Mouse (Mus musculus) embryonic facial prominence, embryonic 12.5 days (tissue): ENCODE results near the gene Prr3. TPM values are rescaled to one million over a fixed set of nuclear protein-coding genes. Genes with fewer than 3 reads are reported as not detected.

ENCODE experiments used
- ATAC-seq: fragments of 200-750 bp; cut with Nextera tagmentation; 2 replicates; pipeline ENCODE4 v1.8.0; 2017; ENCODE audit not compliant: insufficient number of reproducible peaks, insufficient read depth, low FRiP score, low TSS enrichment
- H3K27ac ChIP-seq: fragments of 300-500 bp; sonication (generic); 2 replicates; pipeline ENCODE4 v1.5.1; 2016; ENCODE audit warnings: mild to moderate bottlenecking
- H3K27me3 ChIP-seq: fragments of 300-500 bp; sonication (generic); 2 replicates; pipeline ENCODE4 v1.6.1; 2016; ENCODE audit warnings: mild to moderate bottlenecking, moderate library complexity
- H3K36me3 ChIP-seq: fragments of 300-500 bp; sonication (generic); 2 replicates; pipeline ENCODE4 v1.6.1; 2016; ENCODE audit warnings: mild to moderate bottlenecking
- H3K4me1 ChIP-seq: fragments of 300-500 bp; sonication (generic); 2 replicates; pipeline ENCODE4 v1.6.1; 2016
- H3K4me2 ChIP-seq: fragments of 300-500 bp; sonication (generic); replicated peaks from 2 replicates; pipeline ENCODE4 v1.6.1; 2016; ENCODE audit warnings: mild to moderate bottlenecking, moderate library complexity
- H3K4me3 ChIP-seq: fragments of 300-500 bp; sonication (generic); 2 replicates; pipeline ENCODE4 v1.5.1; 2016; ENCODE audit warnings: mild to moderate bottlenecking
- H3K9ac ChIP-seq: fragments of 300-500 bp; sonication (generic); 2 replicates; pipeline ENCODE4 v1.6.1; 2016; ENCODE audit warnings: mild to moderate bottlenecking, moderate library complexity
- H3K9me3 ChIP-seq: fragments of 300-500 bp; sonication (generic); 2 replicates; pipeline ENCODE4 v1.6.1; 2016; ENCODE audit warnings: mild to moderate bottlenecking, moderate library complexity
- WGBS: fragments of 180-500 bp; shearing (Covaris S2); methylation state at CpG from one replicate; pipeline ENCODE4 v1.1.7; 2016; 5-methylcytosine and 5-hydroxymethylcytosine counted together
- microRNA counts: library from miRNA; unstranded; fragments of <30 nt; microRNA quantifications from one replicate; lab custom pipeline; 2017
- microRNA-seq: library from miRNA; unstranded; fragments of <30 nt; microRNA quantifications from one replicate; pipeline ENCODE4, GENCODE M21; 2017
- polyA plus RNA-seq: library from polyadenylated mRNA; unstranded; fragments of >200 nt; fragmentation: Nextera tagmentation; extraction: Ambion mirVana; gene quantifications from 2 replicates; pipeline ENCODE4 v1.2.1, GENCODE M21; 2016

Prr3 gene
- polyA plus RNA-seq, 1 experiment from 2014 or later, result 42.9 TPM

DNA sequence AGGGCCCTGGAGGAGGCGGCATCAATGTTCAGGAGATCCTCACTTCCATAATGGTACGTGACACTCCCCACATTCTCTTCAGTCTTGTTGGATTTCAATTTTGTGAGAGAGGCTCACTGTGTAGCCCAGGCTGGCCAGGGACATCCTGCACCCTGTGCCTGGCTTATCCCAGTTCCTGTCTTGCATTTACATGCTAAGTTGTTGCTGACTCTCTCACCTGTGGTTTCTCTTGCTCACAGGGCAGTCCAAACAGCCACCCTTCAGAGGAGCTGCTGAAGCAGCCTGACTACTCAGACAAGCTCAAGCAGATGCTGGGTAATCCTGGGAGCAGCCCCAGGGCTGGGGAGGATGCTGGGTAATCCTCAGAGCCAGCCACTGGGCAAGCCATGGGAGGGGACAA lies 50.5 kb downstream of the Prr3 start:
- Histone ChIP-seq H3K9me3 (no peaks in the 10 kb centered on the region), H3K4me2 (no peak overlapping the region), H3K27me3 (no peaks in the 10 kb centered on the region), H3K36me3 (peaks cover 71% of the 10 kb centered on the region), H3K4me3 (no peak overlapping the region), H3K9ac (no peak overlapping the region), H3K4me1 (no peaks in the 10 kb centered on the region), H3K27ac (no peak overlapping the region)
- no peak for ATAC-seq
- 96% methylated on average over 2 of the region's 2 CpGs for WGBS

GRCm38 (mm10) chr17:35927471-35927870 lies 52.6 kb downstream of the Prr3 start:
- WGBS, result 83% methylated on average over 1 of the region's 1 CpGs

DNA sequence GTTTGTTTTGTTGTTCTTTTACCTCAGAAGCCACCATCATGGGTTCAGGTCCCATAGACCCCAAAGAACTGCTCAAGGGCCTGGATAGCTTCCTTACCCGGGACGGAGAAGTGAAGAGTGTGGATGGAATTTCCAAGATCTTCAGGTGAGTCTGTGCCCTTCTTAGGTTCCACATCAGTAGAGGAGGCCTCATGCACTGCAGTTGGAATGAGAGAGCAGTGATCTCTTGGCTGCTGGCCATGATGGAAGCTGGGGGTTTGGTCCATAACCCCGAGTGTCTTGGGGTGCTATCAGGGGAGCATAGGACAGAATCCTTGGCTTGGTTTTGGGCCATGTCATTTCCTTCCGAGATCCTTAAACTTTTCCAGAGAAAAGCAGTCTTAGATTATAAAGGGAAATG lies 56.8 kb downstream of the Prr3 start:
- Histone ChIP-seq H3K9ac (no peak overlapping the region), H3K9me3 (no peaks in the 10 kb centered on the region), H3K4me2 (no peak overlapping the region), H3K4me1 (peaks cover 19% of the 10 kb centered on the region), H3K4me3 (no peak overlapping the region), H3K27ac (no peak overlapping the region), H3K36me3 (peaks cover 54% of the 10 kb centered on the region), H3K27me3 (no peaks in the 10 kb centered on the region)
- no peak for ATAC-seq
- WGBS, result 89% methylated on average over 4 of the region's 4 CpGs

More at GRCm38 (mm10) chr17:35927471-35927870, 52.6 kb downstream of the Prr3 start:
- Histone ChIP-seq H3K4me1 (no peaks in the 10 kb centered on the region), H3K9me3 (no peaks in the 10 kb centered on the region), H3K9ac (no peak overlapping the region), H3K4me2 (no peak overlapping the region), H3K27ac (no peak overlapping the region), H3K4me3 (no peak overlapping the region), H3K36me3 (peaks cover 86% of the 10 kb centered on the region), H3K27me3 (no peaks in the 10 kb centered on the region)
- no peak for ATAC-seq

DNA sequence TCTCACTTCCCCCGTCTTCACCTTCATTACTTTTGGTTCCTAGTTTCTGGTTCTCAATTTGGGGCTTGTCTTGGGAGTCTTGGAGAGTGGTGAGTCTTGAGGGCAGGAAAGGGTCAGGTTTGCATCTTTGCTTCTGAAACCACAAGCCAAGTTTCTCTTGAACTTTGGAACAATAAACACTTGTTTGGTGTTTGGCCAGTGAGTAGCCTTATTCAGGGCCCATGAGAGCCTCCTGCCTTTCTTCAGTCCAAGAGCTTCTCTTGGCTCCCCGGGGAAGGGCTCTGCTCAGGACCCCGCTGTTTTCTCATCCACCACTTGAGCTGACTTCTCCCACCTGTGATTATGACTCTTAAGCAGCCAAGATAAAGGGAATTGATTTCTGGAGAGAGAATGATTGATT lies 57.5 kb downstream of the Prr3 start:
- H3K9me3 ChIP-seq, result no peaks in the 10 kb centered on the region
- 82% methylated on average over 3 of the region's 3 CpGs for WGBS
- peaks cover 19% of the 10 kb centered on the region for H3K4me1 ChIP-seq
- H3K27me3 ChIP-seq, result no peaks in the 10 kb centered on the region
- peaks cover 47% of the 10 kb centered on the region for H3K36me3 ChIP-seq
- ATAC-seq, result no peak
- H3K27ac ChIP-seq, result no peak overlapping the region
- H3K4me3 ChIP-seq, result no peak overlapping the region
- H3K9ac ChIP-seq, result no peak overlapping the region
- H3K4me2 ChIP-seq, result no peak overlapping the region

MicroRNA genes within 50 kb of the gene (microRNA counts, 519-probe panel; counts per million panel counts)
- microRNA mmu-miR-877 (lab: Ali Mortazavi, UCI), result 460 counts per million, percentile 65 among the panel's probes with 10 or more counts

Small RNAs within 50 kb of the gene (microRNA-seq; reads per million reads assigned to microRNA genes)
- gene Mir877, result 112 reads per million, percentile 52 among the genes with 10 or more reads in this experiment

Other genes with a start within 250 kb of the Prr3 start
- 6.9 and 8.9 TPM in 2 replicates for gene Ier3, start 158.6 kb downstream of the Prr3 start, polyA plus RNA-seq
- 50.7 and 60.3 TPM in 2 replicates for gene Flot1, start 157.0 kb downstream of the Prr3 start, polyA plus RNA-seq
- 1,266 and 1,271 TPM in 2 replicates for gene Tubb5, start 141.9 kb downstream of the Prr3 start, polyA plus RNA-seq
- gene Mdc1, start 138.7 kb downstream of the Prr3 start, polyA plus RNA-seq, result 15.1 and 21.3 TPM in 2 replicates
- gene Nrm, start 118.9 kb downstream of the Prr3 start, polyA plus RNA-seq, result 39.9 and 43.9 TPM in 2 replicates
- 26.1 and 28.9 TPM in 2 replicates for gene Ppp1r18, start 114.6 kb downstream of the Prr3 start, polyA plus RNA-seq
- gene Dhx16, start 100.4 kb downstream of the Prr3 start, polyA plus RNA-seq, result 47.8 and 52.8 TPM in 2 replicates
- gene 2310061I04Rik, start 82.8 kb downstream of the Prr3 start, polyA plus RNA-seq, result 24.0 and 24.3 TPM in 2 replicates
- 165 and 172 TPM in 2 replicates for gene Atat1, start 70.2 kb downstream of the Prr3 start, polyA plus RNA-seq
- 65.6 TPM in 2 replicates for gene Mrps18b, start 63.8 kb downstream of the Prr3 start, polyA plus RNA-seq
- gene Ppp1r10, start 63.8 kb downstream of the Prr3 start, polyA plus RNA-seq, result 50.1 and 51.9 TPM in 2 replicates
- gene Abcf1, start 10.5 kb downstream of the Prr3 start, polyA plus RNA-seq, result 91.2 and 113 TPM in 2 replicates
- 69.9 and 71.5 TPM in 2 replicates for gene Gnl1, start 385 bp downstream of the Prr3 start, polyA plus RNA-seq
- gene H2-T24, start 40.3 kb upstream of the Prr3 start, polyA plus RNA-seq, result 3.7 and 5.5 TPM in 2 replicates
- gene H2-T23, start 52.6 kb upstream of the Prr3 start, polyA plus RNA-seq, result 10.2 and 12.1 TPM in 2 replicates
- 16.3 and 17.2 TPM in 2 replicates for gene H2-T22, start 62.5 kb upstream of the Prr3 start, polyA plus RNA-seq
- not detected in 2 replicates for gene Gm6034, start 62.7 kb upstream of the Prr3 start, polyA plus RNA-seq
- not detected in 2 replicates for gene Gm11127, start 78.1 kb upstream of the Prr3 start, polyA plus RNA-seq
- gene Gm19684, start 141.4 kb upstream of the Prr3 start, polyA plus RNA-seq, result not detected in 2 replicates
- not detected in 2 replicates for gene Gm7030, start 149.2 kb upstream of the Prr3 start, polyA plus RNA-seq
- gene Gm8909, start 188.3 kb upstream of the Prr3 start, polyA plus RNA-seq, result not detected in 2 replicates
- gene H2-T3, start 210.1 kb upstream of the Prr3 start, polyA plus RNA-seq, result not detected in 2 replicates